Mouse (Mus musculus) ES-E14 (cell line): ENCODE data around the gene Oscp1.

Experiments
- CHD2 ChIP-seq: IDR thresholded peaks from 2 replicates; pipeline ENCODE4 v1.6.1; 2014; ENCODE audit warnings: mild to moderate bottlenecking, low read depth, low read length, inconsistent platforms
- HCFC1 ChIP-seq: IDR thresholded peaks from 2 replicates; pipeline ENCODE4 v1.6.1; 2012; ENCODE audit warnings: low read length, inconsistent platforms, borderline replicate concordance; ENCODE audit not compliant: insufficient read depth
- MAFK ChIP-seq: IDR thresholded peaks from 2 replicates; pipeline ENCODE4 v1.6.1; 2014; ENCODE audit warnings: mild to moderate bottlenecking, low read depth, low read length, inconsistent platforms; ENCODE audit not compliant: insufficient read depth
- ZC3H11A ChIP-seq: IDR thresholded peaks from 2 replicates; pipeline ENCODE4 v1.6.1; 2012; ENCODE audit warnings: low read depth, mild to moderate bottlenecking, inconsistent platforms, low read length, borderline replicate concordance
- ZNF384 ChIP-seq: IDR thresholded peaks from 2 replicates; pipeline ENCODE4 v1.6.1; 2012; ENCODE audit warnings: low read depth, low read length, inconsistent platforms

DNA sequence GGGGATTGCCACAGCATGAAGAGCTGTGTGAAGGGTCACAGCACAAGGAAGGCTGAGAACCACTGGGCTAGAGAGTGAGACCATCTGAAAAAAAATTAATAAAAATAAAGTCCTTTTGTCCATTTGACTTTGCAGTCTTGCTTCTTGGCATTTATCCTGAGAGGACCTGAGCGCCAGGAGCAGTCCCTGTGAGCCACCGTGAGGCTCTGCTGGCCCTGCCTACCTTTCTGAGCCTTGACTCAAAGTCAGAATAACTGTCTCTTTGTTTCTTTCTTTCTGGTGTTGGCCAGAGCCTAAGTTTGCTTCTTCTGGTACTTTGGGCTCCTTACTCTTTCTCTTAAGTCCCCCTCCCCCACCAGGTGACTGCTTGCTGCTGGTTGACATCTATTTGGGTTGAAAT, 62.1 kb downstream of the Oscp1 start:
- TF ChIP-seq ZC3H11A (no peak), MAFK (no peak), HCFC1 (no peak), CHD2 (no peak), ZNF384 (no peak)
